Mouse (Mus musculus) thymus, adult 2 months (tissue): Measurements from ENCODE around the gene Nckap5. TPM values are rescaled to one million over a fixed set of nuclear protein-coding genes. Genes with fewer than 3 reads are reported as not detected.

Experiments
- DNase-seq: peaks from one replicate; pipeline ENCODE4 v3.0.0; 2021
- H3K27ac ChIP-seq: fragments of 200-500 bp; 2 replicates; pipeline ENCODE4 v1.5.1; 2012; ENCODE audit warnings: low read length, control low read depth; ENCODE audit not compliant: control insufficient read depth, insufficient read depth
- H3K27me3 ChIP-seq: fragments of 200-500 bp; 2 replicates; pipeline ENCODE4 v1.6.1; 2012; ENCODE audit warnings: mild to moderate bottlenecking, low read length, moderate library complexity, mixed read lengths; ENCODE audit not compliant: control insufficient read depth, insufficient read depth
- H3K36me3 ChIP-seq: fragments of 200-500 bp; 2 replicates; pipeline ENCODE4 v1.6.1; 2012; ENCODE audit warnings: mild to moderate bottlenecking, low read length, moderate library complexity; ENCODE audit not compliant: control insufficient read depth, insufficient read depth
- H3K4me1 ChIP-seq: fragments of 200-500 bp; replicated peaks from 2 replicates; pipeline ENCODE4 v1.6.1; 2012; ENCODE audit warnings: low read length; ENCODE audit not compliant: control insufficient read depth, insufficient read depth
- H3K4me3 ChIP-seq: fragments of 200-500 bp; 2 replicates; pipeline ENCODE4 v1.5.1; 2012; ENCODE audit warnings: mild to moderate bottlenecking, low read length, control low read depth, moderate library complexity; ENCODE audit not compliant: control insufficient read depth, insufficient read depth
- CTCF ChIP-seq: fragments of 200-500 bp; IDR thresholded peaks from 2 replicates; pipeline ENCODE4 v1.5.1; 2012; ENCODE audit warnings: mild to moderate bottlenecking, control low read depth, low read length, moderate library complexity, borderline replicate concordance; ENCODE audit not compliant: control insufficient read depth, poor library complexity, insufficient read depth; ENCODE audit errors: extremely low read depth
- POLR2A ChIP-seq: fragments of 200-500 bp; IDR thresholded peaks from 2 replicates; pipeline ENCODE4 v1.6.1; 2012; ENCODE audit warnings: mild to moderate bottlenecking, low read length, control low read depth, moderate library complexity; ENCODE audit not compliant: control insufficient read depth, poor library complexity, insufficient read depth; ENCODE audit errors: extremely low read depth
- WGBS: fragments of 180-500 bp; shearing (Covaris S2); methylation state at CpG from one replicate; pipeline ENCODE4 v1.1.7; 2018; 5-methylcytosine and 5-hydroxymethylcytosine counted together
- polyA plus RNA-seq: library from polyadenylated mRNA; depleted of rRNA; stranded (reverse); fragments of >200 nt; gene quantifications from 2 replicates; pipeline ENCODE4 v1.2.3, GENCODE M21; 2012

Gene Nckap5
- polyA plus RNA-seq, 1 experiment, result 0.50 TPM

GRCm38 (mm10) chr1:126766971-126767370, 63.6 kb downstream of the Nckap5 start:
- H3K27ac ChIP-seq, result no peak overlapping the region
- 91% methylated on average over 1 of the region's 1 CpGs for WGBS
- DNase-seq, result no peak
- no peak for TF ChIP-seq POLR2A
- H3K4me3 ChIP-seq, result no peak overlapping the region
- no peaks in the 10 kb centered on the region for H3K27me3 ChIP-seq
- no peaks in the 10 kb centered on the region for H3K4me1 ChIP-seq
- no peaks in the 10 kb centered on the region for H3K36me3 ChIP-seq

GRCm38 (mm10) chr1:126765506-126766170, 65.0 kb downstream of the Nckap5 start:
- no peaks in the 10 kb centered on the region for H3K36me3 ChIP-seq
- DNase-seq, result no peak
- 90% methylated on average over 6 of the region's 6 CpGs for WGBS
- no peaks in the 10 kb centered on the region for H3K27me3 ChIP-seq
- no peak overlapping the region for H3K4me3 ChIP-seq
- H3K4me1 ChIP-seq, result no peaks in the 10 kb centered on the region
- TF ChIP-seq CTCF, result no peak
- no peak for TF ChIP-seq POLR2A
- H3K27ac ChIP-seq, result no peak overlapping the region

GRCm38 (mm10) chr1:126764201-126764600, 66.4 kb downstream of the Nckap5 start:
- no peak for DNase-seq
- no peaks in the 10 kb centered on the region for H3K4me1 ChIP-seq
- 78% methylated on average over 3 of the region's 3 CpGs for WGBS
- no peaks in the 10 kb centered on the region for H3K27me3 ChIP-seq
- no peaks in the 10 kb centered on the region for H3K36me3 ChIP-seq
- no peak overlapping the region for H3K27ac ChIP-seq
- TF ChIP-seq POLR2A, result no peak
- TF ChIP-seq CTCF, result no peak
- H3K4me3 ChIP-seq, result no peak overlapping the region

- no peak overlapping the region for H3K4me3 ChIP-seq
- H3K36me3 ChIP-seq, result no peaks in the 10 kb centered on the region
- H3K27me3 ChIP-seq, result no peaks in the 10 kb centered on the region
- TF ChIP-seq CTCF, result no peak
- no peak for TF ChIP-seq POLR2A
- DNase-seq, result no peak
- no peaks in the 10 kb centered on the region for H3K4me1 ChIP-seq
- no peak overlapping the region for H3K27ac ChIP-seq
- WGBS, result 67% methylated on average over 2 of the region's 2 CpGs
Observed at GRCm38 (mm10) chr1:126763192-126763591, 67.4 kb downstream of the Nckap5 start.

GRCm38 (mm10) chr1:126760386-126760785, 70.2 kb downstream of the Nckap5 start:
- DNase-seq, result no peak
- Histone ChIP-seq H3K27me3 (no peaks in the 10 kb centered on the region), H3K4me1 (no peaks in the 10 kb centered on the region), H3K27ac (no peak overlapping the region), H3K36me3 (no peaks in the 10 kb centered on the region), H3K4me3 (no peak overlapping the region)
- TF ChIP-seq CTCF (no peak), POLR2A (no peak)
- 93% methylated on average over 2 of the region's 2 CpGs for WGBS

- WGBS, result 65% methylated on average over 5 of the region's 5 CpGs
- no peak for DNase-seq
- H3K27ac ChIP-seq, result no peak overlapping the region
Observed at GRCm38 (mm10) chr1:126755682-126756081, 74.9 kb downstream of the Nckap5 start.

GRCm38 (mm10) chr1:126753611-126754010, 77.0 kb downstream of the Nckap5 start:
- Histone ChIP-seq H3K27me3 (no peaks in the 10 kb centered on the region), H3K4me3 (no peak overlapping the region), H3K27ac (no peak overlapping the region), H3K36me3 (no peaks in the 10 kb centered on the region), H3K4me1 (no peaks in the 10 kb centered on the region)
- TF ChIP-seq CTCF, result no peak
- no peak for DNase-seq

More at GRCm38 (mm10) chr1:126755682-126756081, 74.9 kb downstream of the Nckap5 start:
- Histone ChIP-seq H3K4me3 (no peak overlapping the region), H3K27me3 (no peaks in the 10 kb centered on the region), H3K4me1 (no peaks in the 10 kb centered on the region), H3K36me3 (no peaks in the 10 kb centered on the region)
- no peak for TF ChIP-seq CTCF
